Mouse (Mus musculus): ENCODE data around the gene Rcan2.

- no peak for TF ChIP-seq CTCF (IDR thresholded peaks at IDR 0.05; ENCODE audit: low read depth)
- no peak for TF ChIP-seq EP300 (IDR thresholded peaks at IDR 0.05; ENCODE audit: low read depth)
These were observed 76.3 kb downstream of the Rcan2 start for GRCm38 (mm10) chr17:43877425-43877824.
